Mouse (Mus musculus): ENCODE results near the gene Drd3. TPM values are rescaled to one million over a fixed set of nuclear protein-coding genes. Genes with fewer than 3 reads are reported as not detected.

The Drd3 gene
- not detected for polyA plus RNA-seq (2014; fragmentation: Illumina TruSeq; extraction: RNeasy Lipid Tissue Mini Kit (QIAGEN cat#74804); ENCODE audit: low read depth, low replicate concordance)

GRCm38 (mm10) chr16:43753751-43754150 is at the start of gene Drd3:
TSS of gene Drd3 (plus strand) at chr16:43754026.

Other genes with a start within 250 kb of the Drd3 start
- 0.54 TPM for gene Tigit, start 89.9 kb upstream of the Drd3 start, polyA plus RNA-seq (2014; fragmentation: Illumina TruSeq; extraction: RNeasy Lipid Tissue Mini Kit (QIAGEN cat#74804); ENCODE audit: low read depth, low replicate concordance)
- 9.6 TPM for gene Ccdc191, start 135.8 kb downstream of the Drd3 start, polyA plus RNA-seq (2014; fragmentation: Illumina TruSeq; extraction: RNeasy Lipid Tissue Mini Kit (QIAGEN cat#74804); ENCODE audit: low read depth, low replicate concordance)
- 17.6 TPM for gene Qtrt2, start 172.8 kb downstream of the Drd3 start, polyA plus RNA-seq (2014; fragmentation: Illumina TruSeq; extraction: RNeasy Lipid Tissue Mini Kit (QIAGEN cat#74804); ENCODE audit: low read depth, low replicate concordance)
- gene Zdhhc23, start 225.8 kb downstream of the Drd3 start, polyA plus RNA-seq (2014; fragmentation: Illumina TruSeq; extraction: RNeasy Lipid Tissue Mini Kit (QIAGEN cat#74804); ENCODE audit: low read depth, low replicate concordance) = 11.6 TPM

All from sigmoid colon, adult 10 weeks (tissue).